Mouse (Mus musculus) layer of hippocampus, adult 11-12 months (tissue): ENCODE results near the gene Keap1.
"Not testable (repeated sequence)": the region's sequence is repeated elsewhere in the genome, so short reads cannot be mapped to it uniquely, and the experiment has no call there.

Source experiments
- DNase-seq: peaks from one replicate; pipeline ENCODE4 v3.0.0; 2022; ENCODE audit warnings: low spot score

The Keap1 gene

DNA sequence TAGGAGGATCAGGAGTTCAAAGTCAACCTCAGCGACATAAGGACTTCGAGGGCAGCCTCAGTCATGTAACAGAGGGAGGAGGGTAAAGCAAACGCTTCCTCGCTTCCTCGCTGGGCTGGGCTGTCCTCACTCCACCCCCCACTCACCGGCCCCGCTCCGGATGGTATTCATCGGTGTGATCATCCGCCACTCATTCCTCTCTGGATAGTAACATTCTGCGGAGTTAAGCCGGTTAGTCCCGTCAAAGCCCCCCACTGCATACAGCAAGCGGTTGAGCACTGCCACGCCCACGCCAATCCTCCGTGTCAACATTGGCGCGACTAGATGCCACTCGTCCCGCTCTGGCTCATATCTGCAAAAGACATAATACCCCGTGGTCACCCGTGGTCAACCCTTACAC, 7.6 kb downstream of the Keap1 start:
- no peak for DNase-seq

DNA sequence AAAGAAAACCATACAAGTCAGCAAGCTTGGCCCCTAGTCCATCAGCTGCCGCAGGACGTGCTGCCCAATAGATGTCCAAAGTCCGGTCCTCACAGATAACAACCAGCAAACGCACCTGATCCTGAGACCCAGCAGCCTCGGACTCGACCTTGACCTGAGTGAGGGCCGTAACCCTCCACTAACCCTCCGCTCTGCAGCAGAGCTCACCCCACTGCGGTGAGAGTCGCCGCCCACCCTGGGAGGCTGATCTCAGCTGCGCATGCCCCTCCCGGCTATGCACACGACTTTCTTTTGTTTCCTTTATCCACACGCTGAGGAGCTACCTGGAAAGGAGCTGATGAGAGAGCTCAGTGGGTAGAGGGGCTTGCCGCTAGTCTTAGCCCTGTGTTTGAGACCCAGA, 11.8 kb downstream of the Keap1 start:
- DNase-seq: no peak

DNA sequence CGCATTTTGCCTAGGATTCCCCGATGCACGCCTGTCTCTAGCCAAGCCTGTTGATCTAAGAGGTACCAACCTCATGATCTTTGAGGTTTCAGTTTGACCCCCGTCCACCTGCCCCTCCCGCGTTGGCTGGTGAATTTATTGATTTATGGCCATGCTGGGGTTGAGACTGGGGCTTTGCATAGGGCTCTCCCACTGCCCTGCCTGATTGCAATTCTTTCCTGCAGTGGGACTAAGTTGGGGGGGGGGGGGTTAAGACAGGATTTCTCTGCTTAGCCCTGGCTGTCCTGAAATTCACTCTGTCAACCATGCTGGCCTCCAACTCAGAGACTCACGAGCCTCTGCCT, 13.8 kb downstream of the Keap1 start:
- no peak for DNase-seq

DNA sequence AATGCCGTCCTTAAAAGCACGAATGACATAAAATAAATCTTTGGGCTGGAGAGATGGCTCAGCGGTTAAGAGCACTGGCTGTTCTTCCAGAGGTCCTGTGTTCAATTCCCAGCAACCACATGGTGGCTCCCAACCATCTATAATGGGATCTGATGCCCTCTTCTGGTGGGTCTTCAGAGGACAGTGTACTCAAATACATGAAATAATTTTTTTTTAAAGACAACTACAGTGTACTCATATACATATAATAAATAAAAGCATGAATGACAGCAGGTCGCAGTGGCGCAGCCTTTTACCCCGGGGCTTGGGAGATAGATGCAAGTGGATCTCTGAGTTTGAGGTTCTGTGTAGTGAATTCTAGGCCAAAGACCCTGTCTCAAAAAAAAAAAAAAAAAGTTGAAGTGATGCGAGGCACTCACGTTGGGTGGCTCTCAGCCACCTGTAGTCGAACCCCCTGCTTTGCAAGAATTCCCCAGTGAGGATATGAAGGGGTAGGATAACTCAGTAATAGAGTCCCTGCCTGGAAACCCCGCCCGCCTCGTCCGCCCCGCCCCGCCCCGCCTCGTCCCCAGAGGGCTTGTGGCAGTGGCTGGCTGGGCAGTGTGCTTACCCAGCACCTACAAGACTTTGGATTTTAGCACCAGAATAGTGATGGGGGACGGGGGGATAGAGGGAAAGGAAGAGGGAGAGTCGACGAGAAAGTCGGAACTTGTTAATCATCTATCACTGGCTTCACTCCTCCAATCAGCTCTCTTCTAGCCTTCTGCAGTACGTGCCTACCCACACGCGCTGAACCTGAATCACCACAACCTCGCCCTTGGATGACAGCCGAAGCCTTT, 14.4 kb downstream of the Keap1 start:
- no peak for DNase-seq

DNA sequence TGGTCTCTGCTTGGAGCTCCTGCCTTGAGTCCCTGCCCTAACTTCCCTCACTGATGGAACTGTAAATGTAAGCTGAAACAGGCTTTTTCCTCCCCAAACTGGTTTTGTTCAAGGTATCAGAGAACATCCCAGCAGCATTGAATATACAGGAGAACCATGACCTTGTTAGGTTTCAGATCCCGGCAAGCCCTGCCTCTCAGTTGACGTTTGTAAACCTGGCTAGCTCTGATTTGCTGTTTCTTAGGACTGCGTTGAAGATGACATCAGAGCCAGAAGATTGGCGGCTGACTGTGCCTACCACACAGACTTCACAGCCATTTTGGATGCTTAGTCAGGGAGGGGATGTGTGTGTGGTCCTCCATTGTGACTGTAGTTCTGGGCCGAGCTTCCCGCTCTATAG, 15.3 kb downstream of the Keap1 start:
- DNase-seq: no peak

DNA sequence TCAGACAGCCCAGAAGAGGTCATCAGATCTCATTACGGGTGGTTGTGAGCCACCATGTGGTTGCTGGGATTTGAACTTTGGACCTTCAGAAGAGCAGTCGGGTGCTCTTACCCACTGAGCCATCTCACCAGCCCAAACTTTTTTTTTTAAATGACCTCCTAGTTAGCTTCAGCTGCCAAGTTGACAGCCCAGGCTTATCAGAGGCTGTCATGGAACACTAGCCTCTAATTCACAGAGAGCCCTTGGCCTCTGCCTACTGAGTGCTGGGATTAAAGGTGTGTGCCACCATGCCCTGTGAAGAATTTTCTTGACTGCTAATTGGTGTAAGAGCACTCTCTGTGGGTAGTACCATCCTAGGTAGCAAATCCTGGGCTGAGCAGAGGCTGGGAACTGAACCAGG, 15.7 kb downstream of the Keap1 start:
- not testable (repeated sequence) for DNase-seq

DNA sequence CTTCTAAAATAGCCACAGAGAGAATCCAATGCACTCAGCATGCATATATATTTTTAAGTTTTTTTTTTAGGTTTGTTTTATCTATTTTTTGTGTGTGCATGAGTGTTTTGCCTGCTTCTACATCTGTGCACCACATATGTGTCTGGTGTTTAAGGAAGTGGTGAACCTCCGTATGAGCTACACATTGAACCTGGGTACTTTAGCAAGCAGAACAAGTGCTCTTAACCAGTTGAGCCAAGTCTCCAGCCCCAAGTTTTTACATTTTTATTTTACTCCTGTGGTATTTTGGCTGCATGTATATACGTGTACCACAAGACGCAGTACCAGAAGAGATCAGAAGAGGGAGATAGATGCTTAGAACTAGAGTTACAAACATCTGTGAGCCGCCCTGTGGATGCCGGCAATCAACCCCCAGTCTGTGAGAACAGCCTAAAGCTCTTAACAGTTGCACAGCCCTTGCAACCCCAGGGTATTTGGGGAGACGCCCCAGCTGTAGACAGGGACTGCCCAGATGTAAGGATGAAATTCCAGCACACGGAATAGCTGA, 17.7 kb downstream of the Keap1 start:
- DNase-seq: peak; percentile 61

DNA sequence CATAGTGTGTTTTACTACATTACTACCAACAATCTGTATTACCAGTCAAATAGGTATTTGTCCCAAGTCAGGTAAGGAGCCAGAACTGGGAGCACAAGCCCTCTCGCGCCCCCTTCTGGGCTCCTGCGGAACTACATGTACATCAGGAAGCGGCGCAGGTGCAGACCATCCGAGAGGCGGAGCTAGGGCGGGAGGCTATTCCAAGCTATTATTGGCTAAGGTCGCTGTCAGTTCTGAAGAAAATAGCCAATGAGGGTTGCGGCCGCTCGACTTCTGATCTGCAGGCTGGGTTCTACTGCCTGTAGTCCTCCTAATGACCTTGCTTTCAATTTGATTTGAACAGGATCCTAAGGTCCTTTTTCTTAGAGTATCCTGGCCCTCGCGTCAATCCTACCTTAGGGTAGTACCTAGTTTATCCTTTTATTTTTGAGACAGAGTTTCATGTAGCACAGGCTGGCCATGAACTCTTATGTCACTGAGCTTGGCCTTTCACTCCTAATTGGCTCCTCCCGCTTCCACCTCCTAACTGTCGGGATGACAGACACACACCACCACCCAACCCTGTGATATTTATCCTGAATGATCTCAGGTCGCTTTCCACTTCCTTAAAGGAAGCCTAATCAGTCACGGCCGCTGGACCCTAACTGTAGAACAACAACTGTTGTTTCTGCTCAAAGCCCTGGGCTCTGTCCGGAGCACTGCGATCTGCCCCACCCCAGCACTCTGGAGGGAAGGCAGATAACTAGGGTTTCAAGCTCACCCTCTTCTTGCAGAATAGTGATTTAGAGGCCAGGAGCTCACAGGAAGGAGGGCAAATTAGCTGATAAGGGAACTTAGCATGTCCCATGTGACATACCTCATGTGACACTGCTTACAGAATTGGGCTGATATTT, 18.4 kb downstream of the Keap1 start:
- peak; percentile 96 for DNase-seq

DNA sequence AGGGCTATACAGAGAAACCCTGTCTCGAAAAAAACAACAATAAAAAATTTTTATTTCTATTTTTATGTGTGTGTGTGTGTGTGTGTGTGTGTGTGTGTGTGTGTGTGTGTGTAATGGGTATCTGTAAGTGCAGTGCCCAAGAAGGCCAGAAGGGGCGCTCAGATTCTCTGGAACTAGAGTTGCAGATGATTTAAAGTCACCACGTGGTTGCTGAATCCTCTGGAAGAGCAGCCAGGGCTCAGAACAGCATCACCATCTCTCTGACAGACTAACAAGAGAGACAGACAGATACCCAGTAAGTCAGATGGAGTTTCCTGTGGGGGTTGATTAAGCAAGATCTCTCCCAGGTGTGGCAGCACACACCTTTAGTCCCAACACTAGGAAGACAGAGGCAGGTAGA, 19.3 kb downstream of the Keap1 start:
- DNase-seq: no peak

DNA sequence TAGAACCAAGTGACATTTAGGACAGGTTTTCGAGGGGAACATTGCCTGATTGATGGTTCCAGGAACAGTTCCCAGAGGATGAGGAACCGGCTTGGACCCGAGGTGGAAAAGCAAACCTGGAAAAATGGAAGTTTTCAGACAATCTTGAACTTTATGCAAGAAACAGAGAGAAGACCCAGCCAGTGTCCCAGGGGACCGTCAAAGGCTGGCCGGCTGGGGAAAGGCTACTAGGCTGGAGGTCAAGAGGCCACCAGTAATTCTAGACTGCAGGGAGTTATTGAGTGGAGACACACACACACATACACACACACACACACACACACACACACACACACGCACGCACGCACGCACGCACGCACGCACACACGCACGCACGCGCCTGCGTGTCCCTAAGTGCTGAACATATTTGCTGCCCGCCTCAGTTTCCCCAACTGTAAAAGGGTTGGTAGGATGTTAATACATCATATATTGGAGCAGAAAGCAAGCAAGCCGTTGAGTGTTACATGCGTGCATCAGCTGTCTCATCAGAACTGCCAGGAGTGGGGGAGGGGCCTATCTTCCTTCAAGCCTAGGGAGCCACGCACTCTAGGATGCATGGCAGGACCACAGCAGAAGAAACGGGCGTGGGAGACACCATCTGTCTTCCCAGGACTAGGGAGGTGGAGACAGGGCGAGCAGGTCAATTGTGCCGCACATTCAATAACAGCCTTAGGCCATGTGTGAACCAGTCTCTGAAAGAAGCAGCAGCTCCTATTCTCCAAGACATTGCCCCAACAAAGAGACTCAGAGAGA, 22.9 kb downstream of the Keap1 start:
- peak; percentile 60 for DNase-seq

DNA sequence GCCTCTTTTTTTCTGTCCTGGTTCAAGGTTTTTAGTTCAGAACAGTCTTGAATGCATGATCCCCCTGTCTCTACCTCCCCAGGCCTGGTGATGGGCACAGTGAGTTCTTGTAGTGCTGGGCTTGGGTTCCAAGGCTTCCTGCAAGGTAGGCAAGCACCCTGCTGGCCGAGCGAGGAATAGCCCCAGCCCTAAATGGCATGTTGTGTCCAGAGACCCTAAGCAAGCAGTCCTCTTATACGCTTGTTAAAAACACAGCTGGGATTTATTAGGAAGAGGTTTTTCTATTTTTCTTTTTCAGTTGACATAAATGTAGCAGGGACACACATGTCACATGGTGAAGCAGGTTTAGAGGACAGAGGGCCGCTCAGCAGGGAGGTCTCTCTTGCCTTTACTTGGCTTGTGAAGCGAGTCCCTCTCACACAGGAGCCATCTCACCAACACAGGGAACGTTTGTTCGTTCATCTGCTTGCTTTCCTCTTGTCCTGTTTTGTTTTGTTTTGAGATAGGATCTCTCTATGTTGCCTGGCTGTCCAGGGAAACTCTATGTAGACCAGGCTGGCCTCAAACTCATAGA, 25.5 kb downstream of the Keap1 start:
- DNase-seq: no peak

DNA sequence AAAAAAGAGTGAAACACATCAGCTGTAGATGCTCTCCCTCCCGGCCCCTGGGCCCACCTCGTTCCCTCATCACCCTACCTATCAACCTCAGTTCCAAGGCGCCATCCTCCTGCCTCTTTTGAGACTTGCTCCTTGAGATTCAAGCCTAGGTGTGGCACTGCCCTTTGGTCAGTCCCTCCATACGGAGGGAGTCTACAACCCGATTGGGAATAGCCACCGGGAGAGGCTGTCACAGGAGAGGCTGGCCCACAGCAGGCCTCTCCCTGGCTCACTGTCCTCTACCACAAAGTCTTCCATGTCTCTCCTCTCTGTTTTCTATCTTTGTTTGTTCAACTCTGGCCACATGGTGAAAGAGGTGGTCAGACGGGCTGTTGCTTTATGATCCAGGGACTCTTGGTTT, 27.5 kb downstream of the Keap1 start:
- no peak for DNase-seq

DNA sequence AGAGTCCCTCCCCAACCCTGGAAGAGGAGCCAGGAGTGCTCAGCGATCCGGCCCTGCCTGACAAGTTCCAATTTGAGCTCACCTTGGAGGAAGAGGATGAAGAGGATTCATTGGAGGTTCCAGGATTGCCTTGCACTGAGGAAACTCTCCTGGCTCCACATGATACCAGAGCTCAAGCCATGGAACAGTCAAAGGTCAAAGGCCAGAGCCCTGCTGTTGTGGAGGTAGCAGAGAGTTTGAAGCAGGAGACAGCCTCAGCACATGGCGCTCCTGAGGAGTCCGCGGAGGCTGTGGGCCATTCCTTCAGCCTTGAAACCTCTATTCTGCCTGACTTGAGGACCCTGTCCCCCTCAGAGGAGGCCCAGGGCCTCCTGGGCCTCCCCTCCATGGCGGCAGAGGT, 28.3 kb downstream of the Keap1 start:
- DNase-seq: no peak

DNA sequence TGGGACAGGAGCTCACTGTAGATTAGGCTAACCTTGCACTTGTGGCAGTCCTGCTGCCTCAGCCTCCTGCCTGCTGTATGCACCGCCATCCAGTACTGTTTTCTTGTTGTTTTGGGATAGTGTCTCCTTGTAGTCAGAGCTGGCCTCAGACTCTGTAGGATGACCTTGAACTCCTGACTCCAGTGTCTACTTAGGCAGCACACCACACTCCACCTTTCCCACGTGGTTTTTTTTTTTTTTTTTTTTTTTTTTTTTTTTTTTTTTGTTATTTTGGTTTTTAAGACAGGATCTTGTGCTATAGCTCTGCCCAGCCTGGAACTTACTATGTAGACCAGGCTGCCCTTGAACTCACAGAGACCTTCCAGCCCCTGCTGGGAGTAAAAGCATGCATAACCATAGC, 30.5 kb downstream of the Keap1 start:
- no peak for DNase-seq

DNA sequence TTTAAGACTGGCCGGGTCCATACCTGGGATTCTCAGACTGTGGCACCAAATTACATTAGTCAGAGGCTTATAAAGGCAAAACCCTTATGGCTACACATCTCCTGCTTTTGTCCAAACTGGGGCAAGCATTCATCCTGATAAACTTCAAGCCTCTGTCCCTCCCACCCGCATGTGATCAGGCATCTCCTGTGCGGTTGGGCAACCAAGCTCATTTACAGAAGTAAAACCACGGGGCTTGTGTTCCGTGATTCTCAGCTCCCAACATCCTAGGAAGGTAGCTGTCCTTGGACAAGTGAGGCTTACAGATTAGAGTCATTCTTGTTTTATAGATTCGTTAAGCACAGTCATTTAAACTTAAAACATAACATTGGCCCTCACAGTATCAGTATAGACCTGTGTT, 32.3 kb downstream of the Keap1 start:
- no peak for DNase-seq

DNA sequence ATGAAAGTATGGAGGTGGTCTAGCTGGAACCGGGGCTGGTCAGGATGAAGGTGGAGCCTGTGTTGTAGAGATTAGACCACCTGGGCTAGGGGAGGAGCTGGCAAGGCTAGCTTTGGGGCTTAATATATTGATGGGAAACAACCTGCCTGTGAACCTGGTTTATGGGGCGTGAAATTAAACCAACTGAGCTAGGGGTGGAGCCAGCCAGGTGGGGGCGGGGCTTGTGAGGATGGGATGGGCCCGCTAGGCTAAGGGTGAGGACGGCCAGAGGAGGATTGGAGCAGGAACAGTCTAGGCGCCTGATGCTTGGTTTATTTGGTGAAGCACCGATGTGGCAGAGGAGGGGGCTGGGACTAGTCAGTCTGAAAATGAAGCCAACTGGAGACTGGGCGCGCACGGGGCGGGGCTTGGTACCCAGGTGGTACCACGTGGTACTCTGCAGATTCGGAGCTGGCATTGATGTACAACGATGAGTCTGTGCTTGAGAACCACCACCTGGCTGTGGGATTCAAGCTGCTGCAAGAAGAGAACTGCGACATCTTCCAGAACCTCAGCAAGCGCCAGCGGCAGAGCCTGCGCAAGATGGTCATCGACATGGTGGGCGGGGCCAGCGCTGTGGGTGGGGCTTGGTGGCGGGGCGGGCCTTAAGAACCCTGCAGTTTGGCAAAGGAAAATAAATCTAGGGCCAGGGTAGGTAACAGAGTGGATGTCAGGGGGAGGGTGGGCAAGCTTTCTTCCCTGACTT, 34.5 kb downstream of the Keap1 start:
- peak; percentile 54 for DNase-seq

DNA sequence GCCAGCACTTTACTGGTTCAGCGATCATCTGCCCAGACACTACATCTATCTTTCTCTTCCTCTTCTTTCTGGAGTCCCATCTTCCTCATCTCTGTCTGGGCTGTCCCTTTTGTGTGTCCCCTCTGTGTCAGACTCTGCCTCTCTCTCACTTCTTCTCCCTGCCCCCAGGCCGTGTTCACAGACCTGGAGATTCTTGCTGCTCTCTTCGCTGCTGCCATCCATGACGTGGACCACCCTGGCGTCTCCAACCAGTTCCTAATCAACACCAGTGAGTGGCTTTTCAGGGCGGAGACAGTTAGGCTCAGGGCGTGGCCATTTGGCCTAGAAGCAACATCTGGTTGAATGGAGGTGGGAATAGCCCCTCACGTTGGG, 35.0 kb downstream of the Keap1 start:
- DNase-seq: no peak

DNA sequence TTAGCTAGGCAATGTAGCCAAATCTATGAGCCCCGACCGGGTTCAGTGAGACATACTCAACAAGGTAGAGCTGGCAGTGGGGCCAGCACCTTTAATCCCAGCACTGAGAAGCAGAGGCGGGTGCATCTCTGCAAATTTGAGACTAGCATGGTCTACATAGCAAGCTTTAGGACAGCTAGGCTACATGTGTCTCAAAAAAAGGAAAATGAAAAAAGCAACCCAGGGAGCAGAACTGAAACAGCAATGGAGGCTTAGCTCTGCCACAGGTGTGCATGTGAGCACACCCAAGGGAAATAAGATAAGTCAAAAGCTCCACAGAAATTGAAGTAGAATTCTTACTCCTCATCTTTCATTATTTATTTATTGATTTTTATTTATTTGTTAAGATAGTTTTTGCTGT, 40.2 kb downstream of the Keap1 start:
- DNase-seq: no peak

DNA sequence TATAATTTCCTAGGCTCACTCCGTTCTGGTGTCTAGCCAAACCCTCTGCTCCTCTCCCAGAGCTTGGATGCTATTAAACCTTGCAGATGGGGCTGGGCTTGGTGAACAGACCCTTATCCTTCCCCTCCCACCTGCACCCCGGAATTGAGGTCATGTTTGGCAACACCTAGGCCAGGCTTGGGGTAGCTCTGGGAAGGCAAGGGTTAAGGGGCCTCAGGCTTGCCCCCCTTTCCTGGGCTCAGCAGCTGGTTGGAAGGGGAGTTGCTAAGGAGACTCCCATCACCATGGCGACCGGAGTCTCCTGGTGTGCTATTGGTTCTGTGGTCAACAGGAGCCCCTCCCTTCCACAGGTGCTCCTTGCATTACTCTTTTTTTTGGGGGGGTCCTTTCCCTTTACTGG, 41.2 kb downstream of the Keap1 start:
- peak; percentile 81 for DNase-seq

DNA sequence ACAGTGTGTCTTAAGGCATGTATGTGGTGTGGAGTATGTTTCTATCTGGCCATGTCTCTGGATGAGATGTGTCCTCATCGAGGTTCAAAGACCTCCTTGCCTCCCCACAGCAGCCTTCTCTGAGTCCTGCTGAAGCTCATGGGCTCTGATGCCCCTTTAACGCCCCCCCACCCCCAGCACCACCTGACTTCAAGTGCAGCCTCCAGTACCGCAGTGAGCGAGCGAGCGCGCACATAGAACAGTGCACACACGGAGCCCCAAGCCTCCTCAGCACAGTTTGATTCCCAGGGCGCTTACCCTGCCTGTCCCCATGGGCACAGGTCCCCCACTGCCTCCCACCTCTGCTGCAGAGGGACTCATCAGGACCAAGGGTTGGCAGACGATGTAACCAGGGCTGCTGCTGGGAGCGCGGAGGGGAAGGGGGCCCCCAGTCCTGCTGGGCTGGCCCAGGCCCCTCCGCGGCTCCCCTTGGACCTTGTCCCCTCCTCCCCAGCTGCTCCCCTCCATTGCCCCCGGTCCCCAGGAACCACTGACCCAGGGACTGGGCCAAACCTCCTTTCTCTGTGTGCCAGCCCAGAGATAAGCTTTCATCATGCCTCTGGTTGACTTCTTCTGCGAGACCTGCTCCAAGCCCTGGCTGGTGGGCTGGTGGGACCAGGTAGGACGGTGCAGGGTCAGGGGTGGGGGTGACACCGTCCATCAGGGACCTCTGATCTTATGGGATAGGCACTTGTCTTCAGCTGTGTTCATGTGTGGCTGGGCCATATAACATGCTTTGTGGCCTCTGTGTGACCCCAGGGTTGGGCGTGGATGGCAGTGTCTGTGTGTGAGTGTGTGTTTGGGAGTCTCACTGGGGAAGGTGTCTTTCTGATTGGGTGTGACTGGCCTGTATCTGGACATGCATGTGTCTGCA, 42.4 kb downstream of the Keap1 start:
- peak; percentile 70 for DNase-seq
